Mouse (Mus musculus) ZHBTc4 (cell line): ENCODE measurements at regions not wholly inside any gene's neighbourhood (a gene's known extent, or its start where the extent isn't known, plus 50 kb on each side); places are given as distances from the start of the nearest gene placed in this dataset.

ENCODE experiments used
- DNase-seq: peaks from one replicate; pipeline ENCODE4 v3.0.0-alpha.2; 2011; ENCODE audit warnings: low read depth, low spot score

DNA sequence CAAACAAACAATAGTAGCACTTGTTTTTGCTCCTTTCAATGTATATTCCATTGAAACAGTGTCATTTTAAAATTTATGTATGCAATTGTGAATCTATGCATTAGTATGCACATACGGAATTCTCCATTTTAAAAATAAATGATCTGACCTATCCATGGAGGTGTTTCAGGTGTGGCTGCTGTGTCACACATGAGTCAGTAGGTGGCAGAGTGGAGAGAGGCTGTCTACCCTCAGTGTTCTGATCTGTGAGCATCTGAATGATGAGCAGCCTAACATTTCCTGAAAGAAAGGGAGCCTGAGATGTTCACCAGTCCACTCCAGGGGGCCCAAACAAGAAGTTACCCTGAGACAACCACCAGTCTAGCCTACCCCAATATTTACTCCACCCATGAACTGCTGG is 75.6 kb upstream of the 1700006A11Rik start:
- DNase-seq: peak; percentile 6

DNA sequence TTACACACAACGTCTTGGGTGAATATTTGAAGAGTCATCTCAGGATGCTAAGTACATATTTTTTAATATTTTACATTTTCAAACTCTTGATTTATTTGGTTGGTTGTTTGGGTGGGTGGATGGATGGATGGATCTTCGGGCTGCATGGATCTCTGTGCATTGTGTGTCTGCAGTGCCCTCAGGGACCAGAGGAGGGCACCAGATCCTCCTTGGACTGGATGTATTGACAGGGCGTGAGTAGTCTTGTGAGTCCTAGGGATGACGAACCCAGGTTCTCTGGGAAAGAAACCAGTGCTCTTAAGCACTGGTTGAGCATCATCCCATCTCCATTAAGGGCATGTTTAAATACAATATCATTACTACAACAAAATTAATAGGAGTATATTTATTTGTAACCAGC is 70.2 kb upstream of the 1700006A11Rik start:
- peak; percentile 61 for DNase-seq
